Mouse (Mus musculus) lung, embryonic 15.5 days (tissue): Measurements from ENCODE around the gene Glis3. TPM values are rescaled to one million over a fixed set of nuclear protein-coding genes. Genes with fewer than 3 reads are reported as not detected.

Experiments used
- ATAC-seq: fragments of 200-750 bp; cut with Nextera tagmentation; 2 replicates; pipeline ENCODE4 v1.8.0; 2017; ENCODE audit warnings: moderate number of reproducible peaks, borderline replicate concordance; ENCODE audit not compliant: low FRiP score, low TSS enrichment; ENCODE audit errors: extremely low read depth
- H3K27ac ChIP-seq: fragments of 300-500 bp; sonication (generic); 2 replicates; pipeline ENCODE4 v1.5.1; 2015; ENCODE audit warnings: moderate library complexity, mild to moderate bottlenecking, inconsistent platforms
- H3K27me3 ChIP-seq: fragments of 300-500 bp; sonication (generic); 2 replicates; pipeline ENCODE4 v1.6.1; 2015; ENCODE audit warnings: inconsistent platforms
- H3K36me3 ChIP-seq: fragments of 300-500 bp; sonication (generic); 2 replicates; pipeline ENCODE4 v1.6.1; 2015; ENCODE audit warnings: inconsistent platforms
- H3K4me1 ChIP-seq: fragments of 300-500 bp; sonication (generic); 2 replicates; pipeline ENCODE4 v1.6.1; 2015; ENCODE audit warnings: inconsistent platforms
- H3K4me2 ChIP-seq: fragments of 300-500 bp; sonication (generic); 2 replicates; pipeline ENCODE4 v1.6.1; 2015; ENCODE audit warnings: inconsistent platforms, mild to moderate bottlenecking, moderate library complexity
- H3K4me3 ChIP-seq: fragments of 300-500 bp; sonication (generic); 2 replicates; pipeline ENCODE4 v1.5.1; 2015; ENCODE audit warnings: mild to moderate bottlenecking, inconsistent platforms
- H3K9ac ChIP-seq: fragments of 300-500 bp; sonication (generic); 2 replicates; pipeline ENCODE4 v1.6.1; 2015; ENCODE audit warnings: inconsistent platforms
- H3K9me3 ChIP-seq: fragments of 300-500 bp; sonication (generic); 2 replicates; pipeline ENCODE4 v1.6.1; 2016; ENCODE audit warnings: inconsistent platforms
- WGBS: fragments of 180-500 bp; shearing (Covaris S2); methylation state at CpG from one replicate; pipeline ENCODE4 v1.1.7; 2015; 5-methylcytosine and 5-hydroxymethylcytosine counted together
- polyA plus RNA-seq: library from polyadenylated mRNA; unstranded; fragments of >200 nt; fragmentation: Nextera tagmentation; extraction: Ambion mirVana; gene quantifications from 2 replicates; pipeline ENCODE4 v1.2.1, GENCODE M21; 2015

Glis3 gene
- polyA plus RNA-seq, 1 experiment from 2014 or later: 4.5 TPM

- no peaks in the 10 kb centered on the region for H3K9me3 ChIP-seq
- H3K4me1 ChIP-seq: no peaks in the 10 kb centered on the region
- H3K4me2 ChIP-seq: no peak overlapping the region
- no peak for ATAC-seq
- 70% methylated on average over 4 of the region's 4 CpGs for WGBS
- H3K27me3 ChIP-seq: no peaks in the 10 kb centered on the region
- no peaks in the 10 kb centered on the region for H3K36me3 ChIP-seq
- no peak overlapping the region for H3K9ac ChIP-seq
- no peak overlapping the region for H3K4me3 ChIP-seq
- no peak overlapping the region for H3K27ac ChIP-seq
Observed at GRCm38 (mm10) chr19:28368215-28368614, 311.7 kb downstream of the Glis3 start.

- Histone ChIP-seq H3K27me3 (no peaks in the 10 kb centered on the region), H3K27ac (no peak overlapping the region), H3K9ac (no peak overlapping the region), H3K4me1 (no peaks in the 10 kb centered on the region), H3K4me2 (no peak overlapping the region), H3K36me3 (no peaks in the 10 kb centered on the region), H3K4me3 (no peak overlapping the region), H3K9me3 (no peaks in the 10 kb centered on the region)
- WGBS: 78% methylated on average over 6 of the region's 6 CpGs
- ATAC-seq: no peak
Observed at GRCm38 (mm10) chr19:28367274-28367673, 312.6 kb downstream of the Glis3 start.

GRCm38 (mm10) chr19:28366766-28367165, 313.1 kb downstream of the Glis3 start:
- H3K36me3 ChIP-seq: no peaks in the 10 kb centered on the region
- no peak for ATAC-seq
- no peak overlapping the region for H3K9ac ChIP-seq
- no peaks in the 10 kb centered on the region for H3K4me1 ChIP-seq
- no peak overlapping the region for H3K27ac ChIP-seq
- H3K27me3 ChIP-seq: no peaks in the 10 kb centered on the region
- H3K4me2 ChIP-seq: no peak overlapping the region
- H3K4me3 ChIP-seq: no peak overlapping the region
- H3K9me3 ChIP-seq: no peaks in the 10 kb centered on the region
- 91% methylated on average over 1 of the region's 1 CpGs for WGBS

GRCm38 (mm10) chr19:28365897-28366296, 314.0 kb downstream of the Glis3 start:
- H3K27ac ChIP-seq: no peak overlapping the region
- no peak overlapping the region for H3K4me3 ChIP-seq
- no peak for ATAC-seq
- H3K9ac ChIP-seq: no peak overlapping the region
- WGBS: 54% methylated on average over 7 of the region's 7 CpGs
- no peaks in the 10 kb centered on the region for H3K9me3 ChIP-seq
- H3K4me2 ChIP-seq: no peak overlapping the region
- no peaks in the 10 kb centered on the region for H3K36me3 ChIP-seq
- H3K27me3 ChIP-seq: no peaks in the 10 kb centered on the region
- no peaks in the 10 kb centered on the region for H3K4me1 ChIP-seq

GRCm38 (mm10) chr19:28360884-28361283, 319.0 kb downstream of the Glis3 start:
- H3K27me3 ChIP-seq: no peaks in the 10 kb centered on the region
- H3K9me3 ChIP-seq: no peaks in the 10 kb centered on the region
- H3K4me3 ChIP-seq: no peak overlapping the region
- H3K27ac ChIP-seq: no peak overlapping the region
- WGBS: 81% methylated on average over 4 of the region's 4 CpGs
- H3K9ac ChIP-seq: no peak overlapping the region
- no peak for ATAC-seq
- no peaks in the 10 kb centered on the region for H3K4me1 ChIP-seq
- no peak overlapping the region for H3K4me2 ChIP-seq
- H3K36me3 ChIP-seq: no peaks in the 10 kb centered on the region

GRCm38 (mm10) chr19:28357595-28357994, 322.3 kb downstream of the Glis3 start:
- ATAC-seq: no peak
- no peaks in the 10 kb centered on the region for H3K4me1 ChIP-seq
- no peak overlapping the region for H3K4me2 ChIP-seq
- no peak overlapping the region for H3K9ac ChIP-seq
- H3K27me3 ChIP-seq: no peaks in the 10 kb centered on the region
- H3K27ac ChIP-seq: no peak overlapping the region
- no peak overlapping the region for H3K4me3 ChIP-seq
- H3K9me3 ChIP-seq: no peaks in the 10 kb centered on the region
- WGBS: 79% methylated on average over 9 of the region's 9 CpGs
- H3K36me3 ChIP-seq: no peaks in the 10 kb centered on the region

- H3K9me3 ChIP-seq: no peaks in the 10 kb centered on the region
- H3K27ac ChIP-seq: no peak overlapping the region
- 72% methylated on average over 13 of the region's 13 CpGs for WGBS
- no peaks in the 10 kb centered on the region for H3K36me3 ChIP-seq
- no peaks in the 10 kb centered on the region for H3K27me3 ChIP-seq
- no peak overlapping the region for H3K9ac ChIP-seq
- H3K4me1 ChIP-seq: no peaks in the 10 kb centered on the region
- H3K4me2 ChIP-seq: no peak overlapping the region
- H3K4me3 ChIP-seq: no peak overlapping the region
- no peak for ATAC-seq
Observed at GRCm38 (mm10) chr19:28351068-28352066, 328.5 kb downstream of the Glis3 start.

GRCm38 (mm10) chr19:28347080-28347825, 332.6 kb downstream of the Glis3 start:
- Histone ChIP-seq H3K4me1 (peaks cover 8% of the 10 kb centered on the region; the same call in 1 of the 2 replicates), H3K36me3 (no peaks in the 10 kb centered on the region), H3K4me2 (no peak overlapping the region), H3K27me3 (no peaks in the 10 kb centered on the region), H3K9ac (no peak overlapping the region), H3K4me3 (no peak overlapping the region), H3K27ac (no peak overlapping the region), H3K9me3 (no peaks in the 10 kb centered on the region)
- WGBS: 53% methylated on average over 13 of the region's 13 CpGs
- no peak for ATAC-seq

- Histone ChIP-seq H3K9me3 (no peaks in the 10 kb centered on the region), H3K4me1 (peaks cover 8% of the 10 kb centered on the region; the same call in 1 of the 2 replicates), H3K4me2 (no peak overlapping the region), H3K27me3 (no peaks in the 10 kb centered on the region), H3K27ac (no peak overlapping the region), H3K36me3 (no peaks in the 10 kb centered on the region), H3K4me3 (no peak overlapping the region), H3K9ac (no peak overlapping the region)
- no peak for ATAC-seq
- 41% methylated on average over 7 of the region's 7 CpGs for WGBS
Observed at GRCm38 (mm10) chr19:28343640-28344039, 336.2 kb downstream of the Glis3 start.

- 37% methylated on average over 3 of the region's 3 CpGs for WGBS
- Histone ChIP-seq H3K9me3 (no peaks in the 10 kb centered on the region), H3K4me3 (no peak overlapping the region), H3K27ac (no peak overlapping the region), H3K9ac (no peak overlapping the region), H3K27me3 (no peaks in the 10 kb centered on the region), H3K36me3 (no peaks in the 10 kb centered on the region), H3K4me2 (no peak overlapping the region), H3K4me1 (peaks cover 9% of the 10 kb centered on the region; the same call in 1 of the 2 replicates)
- ATAC-seq: no peak
Observed at GRCm38 (mm10) chr19:28337574-28337973, 342.3 kb downstream of the Glis3 start.

- 68% methylated on average over 4 of the region's 4 CpGs for WGBS
- Histone ChIP-seq H3K27ac (no peak overlapping the region), H3K4me1 (peaks cover 9% of the 10 kb centered on the region; the same call in 1 of the 2 replicates), H3K9me3 (no peaks in the 10 kb centered on the region), H3K4me2 (no peak overlapping the region), H3K4me3 (no peak overlapping the region), H3K36me3 (no peaks in the 10 kb centered on the region), H3K27me3 (no peaks in the 10 kb centered on the region), H3K9ac (no peak overlapping the region)
- no peak for ATAC-seq
Observed at GRCm38 (mm10) chr19:28336651-28337510, 343.0 kb downstream of the Glis3 start.
